Mouse (Mus musculus): Measurements from ENCODE around the gene Ugt1a2.
"Not testable (repeated sequence)": the region's sequence is repeated elsewhere in the genome, so short reads cannot be mapped to it uniquely, and the experiment has no call there.

Ugt1a2 gene

DNA sequence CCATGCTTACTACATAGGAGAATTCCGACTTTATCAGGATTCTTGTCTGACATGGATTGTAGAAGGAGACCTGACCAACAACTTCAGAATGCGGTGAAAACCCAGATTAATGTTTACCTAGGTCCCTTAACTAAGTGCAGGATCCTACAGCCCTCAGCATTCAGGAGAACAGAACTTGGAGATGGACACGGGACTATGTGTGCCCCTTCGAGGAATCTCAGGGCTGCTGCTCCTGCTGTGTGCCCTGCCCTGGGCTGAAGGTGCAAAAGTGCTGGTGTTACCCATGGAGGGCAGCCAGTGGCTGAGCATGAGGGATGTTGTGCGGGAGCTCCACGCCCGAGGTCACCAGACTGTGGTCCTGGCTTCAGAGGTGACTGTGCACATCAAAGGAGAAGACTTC, at the start of gene Ugt1a2:
TSS of gene Ugt1a2 (plus strand) at position 146 of the 400 bp plus-strand sequence.
- DNase-seq, result no peak

DNA sequence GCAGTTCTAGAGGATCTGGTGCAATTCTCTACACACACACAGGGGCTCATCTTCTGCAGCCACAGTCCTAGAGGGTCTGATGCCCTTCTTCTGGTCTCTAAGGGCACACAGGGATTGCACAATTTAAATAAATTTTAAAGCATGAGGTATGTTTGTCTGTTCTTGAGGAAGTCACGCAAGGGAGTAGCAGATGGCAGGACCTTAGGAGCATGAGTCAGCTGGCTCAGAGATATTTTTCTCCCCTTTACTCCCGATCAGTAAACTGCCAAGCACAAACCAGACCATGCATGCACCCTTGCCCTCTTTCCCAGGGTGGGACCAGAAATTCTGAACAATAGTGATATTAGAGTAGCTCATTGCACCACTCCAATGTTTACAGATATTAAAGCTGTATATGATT, 42.0 kb upstream of the Ugt1a2 start:
- no peak for DNase-seq

DNA sequence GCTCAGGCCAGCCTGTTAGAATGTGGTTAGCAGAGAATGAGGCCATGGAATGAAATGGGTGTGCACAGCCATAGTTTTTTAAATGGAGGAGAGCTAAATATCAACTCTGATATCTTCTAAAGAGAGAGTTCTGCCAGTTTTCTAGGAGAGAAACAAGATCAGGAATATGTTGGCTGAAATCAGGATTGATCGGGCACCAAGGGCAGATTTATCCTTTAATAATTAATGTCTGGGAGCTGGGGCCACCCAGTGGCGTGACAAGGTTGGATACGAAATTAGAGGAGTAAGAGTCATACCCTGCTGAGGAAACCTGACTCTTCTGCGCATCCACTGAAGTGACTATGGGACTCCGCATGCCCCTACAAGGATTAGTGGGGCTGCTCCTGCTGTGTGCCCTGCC, 34.7 kb upstream of the Ugt1a2 start, which contains the start of gene Ugt1a5:
TSS of gene Ugt1a5 (plus strand) at position 302 of the 400 bp plus-strand sequence.
- DNase-seq, result no peak

DNA sequence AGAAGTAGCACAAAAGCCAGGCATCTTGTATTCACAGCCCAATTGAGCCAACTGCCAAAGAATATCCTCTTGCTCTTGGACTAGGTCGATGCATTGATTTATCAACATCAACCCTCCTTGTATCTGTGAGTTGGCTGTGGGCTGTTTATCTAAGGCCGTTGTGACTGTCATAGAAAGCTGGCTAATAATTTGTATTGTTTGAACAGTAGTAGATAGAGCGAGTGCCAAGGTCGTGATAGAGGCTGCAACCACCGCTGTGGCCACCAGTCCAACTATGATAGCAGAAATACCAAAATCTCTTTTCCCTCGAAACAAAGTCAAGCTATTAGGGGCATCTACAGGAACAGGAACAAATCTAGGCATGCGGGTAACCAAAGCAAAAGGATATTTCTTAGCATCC, 28.2 kb upstream of the Ugt1a2 start:
- DNase-seq, result not testable (repeated sequence)

DNA sequence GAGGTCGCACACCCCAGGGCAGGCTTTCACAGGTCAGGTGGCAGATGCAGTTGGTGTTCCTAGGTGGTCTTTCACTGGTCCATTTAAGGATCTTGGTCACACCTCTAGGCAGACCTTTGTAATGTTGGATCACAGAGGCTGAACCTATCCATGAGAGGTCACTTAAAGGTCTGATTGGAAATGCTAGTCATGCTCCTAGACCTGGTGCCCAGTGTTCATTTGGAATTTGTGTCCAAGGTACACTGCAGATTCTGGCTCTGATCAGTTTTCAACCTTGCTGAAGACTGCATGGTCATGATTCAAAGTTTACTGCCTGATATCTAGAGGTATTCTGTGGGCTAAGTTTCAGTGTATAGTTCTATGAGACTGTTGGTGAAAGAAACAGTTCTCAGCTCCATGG, 20.7 kb upstream of the Ugt1a2 start:
- DNase-seq, result no peak

DNA sequence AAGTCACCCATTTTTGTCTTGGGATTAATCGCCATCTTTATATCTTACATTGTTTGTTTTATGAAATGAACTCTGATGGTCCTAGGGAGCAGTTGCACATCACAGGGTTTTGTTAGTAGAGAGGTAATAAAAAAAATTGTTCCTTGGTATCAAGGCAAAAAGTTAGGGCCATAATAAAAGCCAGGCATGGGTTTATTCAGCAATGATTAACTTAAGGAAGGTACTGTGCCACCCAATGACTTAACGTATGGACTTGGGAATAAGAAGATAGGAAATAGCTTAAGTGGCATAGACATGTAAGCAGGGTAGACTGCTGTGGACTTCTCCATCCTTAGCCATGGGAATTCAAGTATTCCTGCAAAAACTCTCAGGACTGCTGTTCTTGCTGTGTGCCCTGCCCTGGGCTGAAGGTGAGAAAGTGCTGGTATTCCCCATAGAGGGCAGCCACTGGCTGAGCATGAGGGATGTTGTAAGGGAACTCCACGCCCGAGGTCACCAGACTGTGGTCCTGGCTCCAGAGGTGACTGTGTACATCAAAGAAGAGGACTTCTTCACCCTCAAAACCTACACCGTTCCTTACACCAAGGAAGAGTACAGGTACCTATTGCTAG, 14.0 kb upstream of the Ugt1a2 start:
- no peak for DNase-seq

DNA sequence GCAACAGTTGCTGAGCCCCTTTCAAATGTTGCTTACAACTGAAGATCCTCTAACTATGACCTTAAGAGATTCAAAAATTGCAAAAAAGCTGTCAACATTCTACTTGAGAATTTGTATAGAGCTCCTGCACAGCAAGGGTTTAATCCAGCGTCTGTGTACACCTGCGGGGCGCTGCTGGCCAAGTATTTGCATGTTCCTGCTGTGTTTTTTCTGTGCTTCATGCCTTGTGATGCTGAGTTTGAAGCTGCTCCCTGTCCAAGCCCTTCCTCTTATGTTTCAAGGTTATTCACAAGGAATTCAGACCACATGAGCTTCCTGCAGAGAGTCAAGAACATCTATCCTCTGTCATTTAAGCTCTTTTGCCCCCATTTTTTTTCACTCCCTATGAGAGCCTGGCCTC, 8.3 kb upstream of the Ugt1a2 start:
- no peak for DNase-seq

DNA sequence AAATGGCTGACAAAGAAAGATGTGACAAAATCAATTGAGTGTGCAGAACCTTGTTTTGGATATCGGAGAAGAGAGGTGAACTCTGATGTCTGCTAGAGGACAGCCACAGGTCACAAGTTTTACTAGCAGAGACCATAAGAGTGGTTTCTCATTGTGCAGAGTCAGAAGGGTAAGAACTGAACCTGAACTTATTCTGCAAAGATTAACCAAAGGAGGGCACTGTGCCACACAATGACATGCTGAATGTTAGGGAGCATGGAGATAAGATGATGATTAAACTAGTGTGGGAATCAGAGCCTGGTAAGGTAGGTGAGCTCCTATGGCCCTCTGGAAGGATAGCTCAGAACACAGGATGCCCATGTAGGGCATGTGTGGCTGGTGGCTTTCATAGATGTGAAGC, 4.7 kb upstream of the Ugt1a2 start:
- DNase-seq, result no peak

DNA sequence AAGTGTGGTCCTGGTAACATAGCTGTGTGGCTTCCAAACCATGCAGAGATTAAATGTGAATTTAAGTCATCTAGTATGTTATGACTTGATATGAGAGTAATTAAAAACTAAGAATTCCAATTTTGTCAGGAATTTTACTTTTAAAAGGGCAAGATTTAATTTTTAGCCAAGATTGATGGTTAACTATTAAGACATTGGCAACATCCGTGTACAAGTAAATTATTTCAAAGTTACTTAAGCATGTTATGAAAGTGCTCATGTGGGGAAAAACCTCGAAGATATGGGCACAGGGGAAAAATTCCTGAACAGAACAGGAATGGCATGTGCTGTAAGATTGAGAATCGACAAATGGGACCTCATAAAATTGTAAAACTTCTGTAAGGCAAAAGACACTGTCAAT, 3.0 kb upstream of the Ugt1a2 start:
- DNase-seq, result no peak

DNA sequence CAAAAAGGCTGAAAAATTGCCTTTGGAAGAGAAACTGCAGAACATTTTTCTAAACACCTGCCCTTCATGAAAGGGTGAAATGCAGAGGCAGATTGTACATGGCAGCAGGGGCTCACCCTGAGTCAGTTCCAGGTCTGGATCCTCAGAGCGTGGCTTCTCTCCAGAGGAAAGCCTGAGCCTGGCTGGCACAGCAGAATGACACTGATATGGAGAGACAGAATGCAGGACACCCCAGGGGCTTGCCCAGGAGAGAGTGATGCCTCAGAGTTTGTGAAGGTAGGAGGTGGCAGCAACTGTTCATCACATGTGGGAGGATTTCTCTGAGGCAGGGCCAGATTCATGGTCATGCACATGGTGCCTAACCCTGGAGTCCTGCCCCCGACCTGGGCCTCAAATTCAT, 405 bp upstream of the Ugt1a2 start:
- DNase-seq, result no peak

DNA sequence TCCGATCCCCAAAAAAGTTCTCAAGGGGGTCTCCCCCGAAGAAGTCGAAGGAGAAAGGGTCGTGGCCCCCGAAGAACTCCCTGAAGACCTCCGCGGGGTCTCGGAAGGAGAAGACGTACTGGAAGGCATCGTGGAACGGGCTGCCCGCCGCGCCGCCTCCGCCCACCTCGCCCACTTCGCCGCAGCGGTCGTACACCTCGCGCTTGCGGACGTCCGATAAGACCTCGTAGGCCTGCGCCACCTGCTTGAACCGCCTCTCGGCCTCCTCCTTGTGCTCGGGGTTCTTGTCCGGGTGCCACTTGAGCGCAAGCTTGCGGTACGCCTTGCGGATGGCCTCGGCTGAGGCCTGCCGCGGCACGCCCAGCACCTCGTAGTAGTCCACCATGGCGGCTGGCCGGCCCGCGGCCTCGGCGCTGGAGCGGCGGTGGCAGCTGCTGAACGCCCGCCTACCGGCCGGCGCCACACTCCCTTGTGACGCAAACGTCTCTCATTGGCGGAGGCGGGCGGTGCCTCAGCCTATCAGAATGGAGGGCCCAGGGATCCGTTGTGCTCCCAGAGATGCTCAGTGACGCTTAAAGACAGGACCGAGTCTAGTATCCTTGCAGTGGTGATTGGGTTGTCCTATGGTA, 5.0 kb downstream of the Ugt1a2 start, which contains the start of gene Dnajb3:
TSS of gene Dnajb3 (minus strand) at position 489 of the 629 bp plus-strand sequence.
- peak; percentile 89 for DNase-seq

DNA sequence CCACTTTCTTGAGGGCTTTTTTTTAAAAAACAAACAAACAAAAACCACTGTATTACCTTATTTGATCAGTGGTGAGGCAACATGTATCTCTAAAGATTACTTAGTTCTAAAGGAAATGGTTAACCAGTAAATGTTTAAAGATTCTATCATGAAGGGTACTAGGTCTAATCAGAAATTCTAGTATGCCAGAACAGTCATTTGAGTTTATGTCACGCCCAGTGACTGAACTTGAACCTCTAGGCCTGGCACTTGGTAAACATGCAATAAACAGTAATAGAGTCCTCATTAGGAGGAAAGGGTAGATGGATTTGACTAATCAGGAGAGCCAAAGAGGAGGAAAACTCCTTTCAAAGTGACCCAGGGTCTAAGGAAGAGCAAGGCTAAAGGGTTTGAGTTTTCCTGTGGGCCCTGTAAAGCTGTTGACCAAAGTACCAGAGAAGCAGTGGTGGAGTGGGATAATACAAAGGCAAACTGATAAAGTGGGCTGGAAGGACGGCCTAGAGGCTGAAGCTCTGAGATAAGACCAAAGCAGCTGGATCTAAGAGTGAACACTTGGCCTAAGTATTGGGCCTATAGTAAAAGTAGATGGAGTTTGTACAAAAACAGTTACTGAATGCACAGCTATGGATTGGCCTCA, 6.6 kb downstream of the Ugt1a2 start:
- DNase-seq, result no peak

DNA sequence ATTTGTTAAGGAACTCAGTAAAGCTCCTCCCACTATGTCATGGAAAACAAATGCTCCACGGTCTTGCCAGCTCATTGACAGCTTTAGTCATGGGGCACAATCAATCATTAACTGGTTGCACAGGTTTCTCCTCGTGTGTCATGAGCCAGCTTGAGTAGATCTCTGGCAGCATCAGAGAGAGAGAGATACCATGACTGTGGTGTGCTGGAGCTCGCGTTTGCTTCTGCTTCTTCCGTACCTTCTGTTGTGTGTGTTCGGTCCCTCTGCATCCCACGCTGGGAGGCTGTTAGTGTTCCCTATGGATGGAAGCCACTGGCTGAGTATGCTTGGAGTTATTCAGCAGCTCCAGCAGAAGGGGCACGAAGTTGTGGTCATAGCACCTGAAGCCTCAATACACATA, 11.4 kb downstream of the Ugt1a2 start, which contains the start of gene Ugt1a1:
TSS of gene Ugt1a1 (plus strand) at position 148 of the 400 bp plus-strand sequence.
- no peak for DNase-seq

DNA sequence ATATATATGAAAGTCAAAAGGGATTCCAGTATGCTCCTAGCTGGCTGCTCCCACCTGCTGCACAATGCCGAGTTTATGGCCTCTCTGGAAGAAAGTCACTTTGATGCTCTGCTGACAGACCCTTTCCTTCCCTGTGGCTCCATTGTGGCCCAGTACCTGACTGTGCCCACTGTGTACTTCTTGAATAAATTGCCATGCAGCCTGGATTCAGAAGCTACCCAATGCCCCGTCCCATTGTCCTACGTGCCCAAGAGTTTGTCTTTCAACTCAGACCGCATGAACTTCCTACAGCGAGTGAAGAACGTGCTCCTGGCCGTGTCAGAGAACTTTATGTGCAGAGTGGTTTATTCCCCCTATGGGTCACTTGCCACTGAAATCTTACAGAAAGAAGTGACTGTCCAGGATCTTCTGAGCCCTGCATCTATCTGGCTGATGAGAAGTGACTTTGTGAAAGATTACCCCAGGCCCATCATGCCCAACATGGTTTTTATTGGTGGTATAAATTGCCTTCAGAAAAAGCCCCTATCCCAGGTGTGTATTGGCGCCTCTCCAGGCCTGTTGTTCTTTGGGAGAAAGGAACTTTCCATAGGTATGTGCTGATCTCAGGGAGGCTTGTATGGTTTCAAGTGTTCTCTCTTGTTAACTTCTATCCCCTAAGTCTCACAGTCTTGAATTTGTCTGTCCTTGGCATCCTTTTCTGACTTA, 12.1 kb downstream of the Ugt1a2 start:
- no peak for DNase-seq

DNA sequence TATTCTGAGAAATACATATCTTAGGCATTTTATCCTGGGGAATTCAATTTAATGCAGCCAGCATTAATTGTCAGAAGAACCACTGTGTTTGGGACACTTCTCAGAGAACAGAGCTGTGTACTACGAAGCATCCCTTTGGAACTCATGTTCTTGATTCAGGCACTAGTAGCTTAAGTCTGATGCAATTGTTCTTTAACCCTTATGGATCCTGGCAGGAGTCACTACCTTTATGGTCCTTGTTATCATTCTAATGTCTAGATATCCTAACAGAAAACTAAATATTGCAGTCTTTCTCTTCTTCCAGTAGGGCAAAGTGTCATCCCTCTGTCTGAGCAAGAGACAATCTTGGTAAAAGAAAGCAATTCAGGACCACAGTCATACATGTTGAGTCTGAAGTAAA, 12.7 kb downstream of the Ugt1a2 start:
- no peak for DNase-seq

DNA sequence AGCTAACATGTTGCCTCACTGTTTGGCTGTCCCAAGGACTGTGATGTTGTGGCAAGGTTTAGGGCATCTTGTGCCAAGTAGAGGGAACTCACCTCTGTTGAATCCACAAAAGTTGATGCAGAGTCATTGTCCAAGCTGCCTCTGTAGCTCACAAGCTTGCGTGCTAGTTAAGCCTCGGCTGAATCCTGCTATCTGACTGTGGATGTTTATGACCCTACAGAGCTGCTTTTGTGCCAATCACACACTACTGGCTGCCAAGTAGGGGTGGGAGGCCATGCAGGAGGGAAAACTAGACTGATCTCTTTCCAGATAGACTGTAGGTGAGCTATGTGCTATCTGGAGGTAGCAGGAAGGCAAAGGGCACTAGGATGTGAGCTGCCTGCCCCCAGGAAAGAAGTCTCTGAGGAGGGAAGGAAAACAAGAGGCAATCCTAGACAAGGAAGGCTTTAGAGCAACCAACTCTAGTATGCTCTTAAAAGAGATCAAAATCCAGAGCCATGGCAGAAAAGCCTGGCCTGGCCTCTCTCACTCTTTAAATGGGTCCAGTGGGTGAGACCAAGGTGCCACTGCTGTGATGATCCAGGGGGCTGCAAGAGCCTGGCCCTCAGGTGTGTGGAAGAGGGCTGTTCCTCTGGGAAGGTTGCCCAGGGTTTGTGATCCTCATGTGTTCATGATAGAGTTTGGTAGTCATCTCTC, 13.5 kb downstream of the Ugt1a2 start:
- DNase-seq, result no peak

DNA sequence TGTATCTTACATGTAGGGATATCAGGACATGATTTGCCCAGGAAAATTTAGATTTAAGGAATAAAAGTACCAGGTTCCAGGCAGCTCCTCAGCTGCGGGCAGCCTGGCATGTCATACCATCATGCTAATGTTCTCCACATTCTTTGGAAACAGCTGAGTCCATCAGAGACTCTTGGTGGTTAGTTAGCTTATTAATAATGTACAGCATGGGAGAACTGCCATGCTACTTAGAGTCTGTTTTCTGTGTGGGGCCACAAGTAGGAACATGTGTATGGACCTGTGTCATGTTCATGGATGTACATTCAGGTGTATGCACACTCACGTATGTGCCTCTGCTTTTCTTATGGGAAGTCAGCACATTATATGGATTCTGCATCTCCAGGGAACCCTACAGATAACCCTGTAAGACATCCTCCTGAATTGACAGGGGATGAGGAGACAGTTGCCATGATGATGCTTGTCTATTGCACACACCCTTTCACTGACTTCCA, 14.1 kb downstream of the Ugt1a2 start:
- no peak for DNase-seq

DNA sequence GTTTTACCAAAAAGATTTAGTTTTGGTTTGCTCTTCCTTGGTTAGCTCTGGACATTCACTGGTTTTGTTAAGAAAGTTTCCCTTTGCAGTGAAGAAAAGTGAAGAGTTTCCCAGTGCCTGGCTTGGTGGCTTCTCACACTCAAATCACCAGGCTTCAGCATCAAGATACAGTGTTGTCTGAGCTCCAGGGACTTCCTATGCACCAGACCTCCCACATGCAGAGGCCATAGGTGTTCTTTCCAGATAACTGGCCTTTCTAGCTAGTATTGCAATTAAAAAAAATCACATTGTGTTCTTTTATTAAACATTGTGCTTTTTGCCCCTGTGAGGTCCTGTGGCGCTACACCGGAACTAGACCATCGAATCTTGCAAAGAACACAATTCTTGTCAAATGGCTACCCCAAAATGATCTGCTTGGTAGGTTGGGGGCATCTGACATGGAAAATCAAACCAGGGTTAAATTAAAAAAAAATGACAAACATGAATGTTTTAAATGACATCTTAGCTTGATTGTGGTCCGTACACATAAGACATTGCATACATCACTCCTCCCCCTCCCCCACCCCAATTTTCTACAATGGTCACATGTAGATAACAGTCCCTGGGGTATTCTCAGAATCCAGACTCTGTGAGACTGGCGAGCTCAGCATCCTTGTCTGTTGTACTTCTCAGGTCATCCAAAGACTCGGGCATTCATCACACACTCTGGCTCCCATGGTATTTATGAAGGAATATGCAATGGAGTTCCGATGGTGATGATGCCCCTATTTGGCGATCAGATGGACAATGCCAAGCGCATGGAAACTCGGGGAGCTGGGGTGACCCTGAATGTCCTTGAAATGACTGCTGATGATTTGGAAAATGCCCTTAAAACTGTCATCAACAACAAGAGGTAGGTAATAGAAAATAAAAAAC, 15.3 kb downstream of the Ugt1a2 start:
- no peak for DNase-seq

DNA sequence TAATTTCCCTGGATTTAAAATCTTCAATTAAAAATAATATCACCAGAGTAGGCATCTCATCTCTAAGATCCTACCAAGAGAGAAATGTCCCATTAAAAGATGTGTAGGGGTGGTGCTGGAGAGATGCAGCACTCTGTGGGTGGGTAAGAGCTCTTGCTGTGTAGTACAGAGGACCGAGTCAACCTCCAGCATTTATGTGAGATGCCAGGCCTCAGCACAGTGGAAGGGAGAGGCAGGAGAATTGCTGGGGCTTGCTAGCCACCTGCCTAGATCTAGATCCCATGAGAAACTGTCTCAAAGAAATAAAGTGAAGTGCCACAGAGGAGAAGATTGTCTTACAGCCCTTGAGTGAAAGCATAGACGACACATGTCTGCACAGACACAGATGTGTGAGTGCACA, 16.1 kb downstream of the Ugt1a2 start:
- DNase-seq, result no peak

DNA sequence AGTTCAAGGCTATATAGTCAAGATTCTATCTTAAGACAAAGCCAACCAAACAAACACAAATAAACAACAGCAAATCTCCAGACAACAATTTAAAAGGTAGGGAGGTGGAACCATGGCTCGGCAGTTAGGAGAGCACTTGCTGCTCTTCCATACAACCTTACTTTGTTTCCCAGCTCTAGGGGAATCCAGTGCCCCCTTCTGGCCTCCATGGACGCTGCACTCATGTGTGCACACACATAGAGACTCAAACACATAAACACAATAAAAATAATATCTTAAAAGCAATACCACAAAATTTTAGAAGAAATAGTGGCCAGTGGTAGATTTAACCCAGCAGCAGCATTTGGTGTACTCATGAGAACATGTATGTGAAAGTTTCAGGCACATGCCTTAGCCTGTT, 16.7 kb downstream of the Ugt1a2 start:
- DNase-seq, result no peak

DNA sequence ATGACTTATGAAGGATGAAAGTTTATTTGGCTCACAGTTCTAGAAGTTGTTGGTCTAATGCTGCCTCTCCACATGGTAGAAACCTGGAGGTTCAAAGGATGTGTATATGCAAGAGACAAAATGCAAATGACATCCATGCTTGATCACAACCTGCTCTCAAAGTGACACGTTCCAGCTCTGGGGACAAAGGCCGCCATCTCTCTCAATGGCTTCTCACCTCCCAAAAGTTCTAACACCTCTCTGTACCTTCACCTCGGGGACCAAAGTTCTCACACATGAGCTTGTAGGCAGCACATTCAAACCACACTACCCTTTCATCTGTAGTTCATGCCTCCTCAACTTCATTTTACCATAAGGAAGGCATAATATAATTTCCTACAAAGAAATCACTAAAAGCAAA, 17.2 kb downstream of the Ugt1a2 start:
- DNase-seq, result no peak

DNA sequence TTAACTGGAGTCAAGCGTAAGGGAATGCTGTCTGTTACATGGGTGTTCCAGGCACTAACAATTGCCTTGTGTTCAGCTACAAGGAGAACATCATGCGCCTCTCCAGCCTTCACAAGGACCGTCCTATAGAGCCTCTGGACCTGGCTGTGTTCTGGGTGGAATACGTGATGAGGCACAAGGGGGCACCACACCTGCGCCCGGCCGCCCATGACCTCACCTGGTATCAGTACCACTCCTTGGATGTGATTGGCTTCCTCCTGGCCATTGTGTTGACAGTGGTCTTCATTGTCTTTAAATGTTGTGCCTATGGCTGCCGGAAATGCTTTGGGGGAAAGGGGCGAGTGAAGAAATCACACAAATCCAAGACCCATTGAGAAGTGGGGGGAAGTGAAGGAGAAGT, 17.6 kb downstream of the Ugt1a2 start:
- no peak for DNase-seq
